Mouse (Mus musculus): ENCODE measurements around the gene Zfp697. TPM values are rescaled to one million over a fixed set of nuclear protein-coding genes. Genes with fewer than 3 reads are reported as not detected.
A peak's percentile ranks its signal among the peaks of the same experiment; 100 is the strongest.
"Not testable (repeated sequence)": the region's sequence is repeated elsewhere in the genome, so short reads cannot be mapped to it uniquely, and the experiment has no call there.

The Zfp697 gene
- polyA plus RNA-seq, 1 experiment from 2014 or later, result 8.8 TPM

DNA sequence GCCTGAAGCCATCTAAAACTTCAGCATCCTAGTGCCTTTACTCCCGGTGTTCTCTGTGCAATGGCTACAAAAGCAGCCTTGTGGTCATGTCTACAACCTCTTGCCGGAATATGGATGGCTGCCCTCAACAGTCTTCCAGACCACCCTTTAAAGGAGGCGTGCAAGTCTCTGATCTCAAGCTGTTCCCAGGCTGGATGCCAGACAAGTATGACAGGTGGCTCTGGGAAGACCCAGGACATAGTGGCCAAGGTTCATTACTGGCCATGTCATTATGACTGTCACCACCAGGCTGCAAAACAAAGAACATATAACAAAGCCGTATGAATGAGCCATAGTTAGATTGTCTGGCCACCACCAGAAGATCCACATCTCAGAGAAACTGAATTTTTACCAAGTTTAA is 4.0 kb upstream of the Zfp697 start:
- no peak for DNase-seq (ENCODE audit: low spot score)

DNA sequence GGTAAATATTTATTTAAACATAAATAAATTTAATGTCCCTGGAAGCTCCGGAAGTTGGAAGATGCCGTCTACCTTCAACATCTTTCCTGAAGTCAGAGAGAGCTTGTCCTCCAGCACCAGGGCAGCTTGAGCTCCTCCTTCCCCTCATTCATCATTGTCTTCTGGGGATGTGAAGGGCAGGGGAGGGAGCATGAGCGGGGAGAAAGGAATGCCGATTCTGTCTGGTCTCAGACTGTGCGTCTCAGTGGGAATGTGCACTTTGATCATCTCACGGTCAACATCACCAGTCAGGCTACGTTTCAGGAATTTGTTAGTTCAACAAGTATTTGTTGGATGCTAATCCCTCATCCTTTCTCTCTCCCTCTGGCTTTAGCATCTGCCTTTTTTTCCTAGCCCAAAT is 3.0 kb upstream of the Zfp697 start:
- H3K36me3 ChIP-seq (replicated peaks), result no peaks in the 10 kb centered on the region
- peak; percentile 13 for DNase-seq (ENCODE audit: low spot score)
- H3K27me3 ChIP-seq (replicated peaks; ENCODE audit: low read depth, poor library complexity, severe bottlenecking), result no peaks in the 10 kb centered on the region
- H3K9me3 ChIP-seq, result no peaks in the 10 kb centered on the region
- H3K4me3 ChIP-seq, result no peak overlapping the region
- peaks cover 25% of the 10 kb centered on the region for H3K4me1 ChIP-seq
- no peak overlapping the region for H3K27ac ChIP-seq (replicated peaks)
- 28% methylated on average over 7 of the region's 7 CpGs for WGBS

More for the DNA sequence above, 4.0 kb upstream of the Zfp697 start:
- H3K27ac ChIP-seq (replicated peaks), result no peak overlapping the region
- no peaks in the 10 kb centered on the region for H3K36me3 ChIP-seq (replicated peaks)
- 85% methylated on average over 4 of the region's 4 CpGs for WGBS
- no peak overlapping the region for H3K4me3 ChIP-seq
- no peaks in the 10 kb centered on the region for H3K9me3 ChIP-seq
- no peaks in the 10 kb centered on the region for H3K27me3 ChIP-seq (replicated peaks; ENCODE audit: low read depth, poor library complexity, severe bottlenecking)
- H3K4me1 ChIP-seq, result peaks cover 17% of the 10 kb centered on the region

DNA sequence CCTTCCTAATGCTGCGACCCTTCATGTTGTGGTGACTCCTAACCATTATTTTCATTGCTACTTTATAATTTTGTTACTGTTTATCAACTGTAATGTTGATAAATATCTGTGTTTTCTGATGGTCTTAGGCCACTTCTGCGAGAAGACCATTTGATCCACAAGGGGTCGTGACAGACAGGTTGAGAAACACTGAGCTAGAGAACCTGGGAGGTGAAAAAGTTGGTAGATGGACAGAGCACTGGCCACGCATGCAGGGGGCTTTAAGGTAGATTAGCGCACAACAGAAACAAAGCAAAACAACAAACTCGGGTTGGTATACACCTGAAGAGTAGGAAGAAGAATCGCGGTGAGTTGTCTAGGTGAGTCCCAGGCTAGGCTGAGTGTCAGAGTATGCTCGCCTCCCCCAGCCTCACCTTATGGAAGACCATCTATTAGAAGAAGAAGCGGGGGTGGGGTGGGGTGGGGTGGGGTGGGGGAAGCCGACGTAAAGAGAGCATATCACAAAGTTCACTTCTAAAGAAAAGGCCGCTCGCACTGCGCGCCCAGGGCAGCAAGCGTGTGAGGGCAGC is 500 bp upstream of the Zfp697 start:
- Histone ChIP-seq H3K36me3 (replicated peaks) (no peaks in the 10 kb centered on the region), H3K27me3 (replicated peaks; ENCODE audit: low read depth, poor library complexity, severe bottlenecking) (no peaks in the 10 kb centered on the region), H3K27ac (replicated peaks) (peak overlapping the region; percentile 92), H3K4me1 (peaks cover 35% of the 10 kb centered on the region), H3K4me3 (peak overlapping the region; percentile 76), H3K9me3 (no peaks in the 10 kb centered on the region)
- peak; percentile 34 for DNase-seq (ENCODE audit: low spot score)
- WGBS, result 7% methylated on average over 17 of the region's 17 CpGs

DNA sequence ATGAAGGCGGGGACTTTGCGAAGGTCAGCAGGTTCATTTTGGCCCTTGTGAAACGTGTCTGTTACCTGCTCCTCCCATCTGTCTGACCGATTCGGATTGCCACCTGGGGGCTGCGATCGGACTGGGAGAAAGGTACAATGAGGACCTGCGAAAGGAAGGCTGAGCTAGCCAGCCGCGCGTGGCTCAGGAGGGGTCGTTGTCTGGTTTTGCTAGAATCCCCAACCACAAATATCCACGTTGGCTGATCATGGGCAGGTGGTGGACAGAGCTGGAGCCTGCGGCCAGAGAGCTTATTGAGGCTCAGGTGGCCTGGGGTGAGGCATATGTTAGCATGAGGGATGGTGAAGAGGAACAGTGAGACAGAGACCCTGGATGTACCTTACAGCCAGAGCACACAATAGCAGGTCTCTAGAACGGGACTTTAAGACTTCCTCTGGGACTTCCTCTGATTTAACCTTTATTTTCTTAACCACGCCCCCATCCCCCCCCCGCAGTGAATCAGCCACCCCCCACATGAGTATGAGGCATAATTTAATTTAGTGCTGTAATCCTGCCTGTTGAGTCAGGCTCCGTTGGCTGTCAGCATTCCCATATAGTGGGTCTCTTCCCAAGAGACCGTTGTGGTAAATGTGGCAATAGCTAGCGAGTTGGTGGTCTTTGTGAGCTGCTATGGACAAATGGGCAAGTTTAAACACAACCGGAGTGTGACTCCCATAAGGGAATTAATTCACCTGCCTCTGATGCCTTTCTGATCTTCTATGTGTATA is 946 bp downstream of the Zfp697 start:
- peak overlapping the region; percentile 92 for H3K27ac ChIP-seq (replicated peaks)
- H3K36me3 ChIP-seq (replicated peaks), result no peaks in the 10 kb centered on the region
- peaks cover 35% of the 10 kb centered on the region for H3K4me1 ChIP-seq
- H3K4me3 ChIP-seq, result peak overlapping the region; percentile 76
- no peaks in the 10 kb centered on the region for H3K9me3 ChIP-seq
- WGBS, result 12% methylated on average over 21 of the region's 21 CpGs
- no peak for DNase-seq (ENCODE audit: low spot score)
- H3K27me3 ChIP-seq (replicated peaks; ENCODE audit: low read depth, poor library complexity, severe bottlenecking), result no peaks in the 10 kb centered on the region

DNA sequence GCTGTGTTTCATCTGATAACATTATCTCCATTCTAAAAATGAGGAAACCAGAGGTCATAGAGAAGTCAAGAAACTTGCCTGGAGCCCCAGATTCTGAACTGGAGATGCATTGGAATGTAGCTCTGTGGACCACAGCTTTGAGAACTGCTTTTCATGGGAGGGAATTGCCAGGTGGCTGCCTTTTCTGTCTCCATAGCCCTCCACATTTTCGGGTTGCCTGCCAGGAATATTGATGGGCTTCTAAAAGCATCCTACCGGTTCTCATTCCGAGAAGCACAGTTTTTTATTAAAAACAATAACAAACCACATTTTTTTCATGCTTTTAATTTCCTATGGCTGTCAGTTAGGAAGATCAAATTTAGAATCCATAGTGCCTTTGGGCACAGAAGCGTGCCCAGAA is 4.8 kb downstream of the Zfp697 start:
- peaks cover 26% of the 10 kb centered on the region for H3K4me1 ChIP-seq
- WGBS, result 76% methylated on average over 4 of the region's 4 CpGs
- H3K27me3 ChIP-seq (replicated peaks; ENCODE audit: low read depth, poor library complexity, severe bottlenecking), result no peaks in the 10 kb centered on the region
- no peaks in the 10 kb centered on the region for H3K9me3 ChIP-seq
- H3K36me3 ChIP-seq (replicated peaks), result no peaks in the 10 kb centered on the region
- no peak overlapping the region for H3K4me3 ChIP-seq
- no peak overlapping the region for H3K27ac ChIP-seq (replicated peaks)
- no peak for DNase-seq (ENCODE audit: low spot score)

DNA sequence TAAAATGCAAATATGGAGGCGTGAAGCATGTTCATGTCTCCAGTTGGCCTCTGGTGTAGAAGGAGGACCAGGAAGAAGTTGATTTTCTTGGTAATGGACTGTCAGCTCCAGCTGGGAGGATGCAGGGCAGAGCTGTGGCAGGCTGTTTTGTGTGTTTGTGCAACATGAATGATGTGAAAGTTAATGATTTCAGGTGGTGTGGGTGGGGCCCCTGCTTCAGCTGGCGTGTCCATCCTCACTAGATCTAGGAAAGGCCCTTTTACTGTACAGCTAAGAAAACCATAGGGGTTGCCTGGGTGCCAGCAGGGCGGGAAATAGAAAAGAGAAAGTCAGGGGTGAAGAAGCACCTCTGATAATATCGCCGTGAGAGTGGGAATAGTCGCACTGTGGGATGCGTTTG is 5.5 kb downstream of the Zfp697 start:
- Histone ChIP-seq H3K27ac (replicated peaks) (no peak overlapping the region), H3K36me3 (replicated peaks) (no peaks in the 10 kb centered on the region), H3K4me3 (no peak overlapping the region), H3K27me3 (replicated peaks; ENCODE audit: low read depth, poor library complexity, severe bottlenecking) (no peaks in the 10 kb centered on the region), H3K9me3 (no peaks in the 10 kb centered on the region), H3K4me1 (peaks cover 23% of the 10 kb centered on the region)
- DNase-seq (ENCODE audit: low spot score), result no peak
- 92% methylated on average over 7 of the region's 7 CpGs for WGBS

DNA sequence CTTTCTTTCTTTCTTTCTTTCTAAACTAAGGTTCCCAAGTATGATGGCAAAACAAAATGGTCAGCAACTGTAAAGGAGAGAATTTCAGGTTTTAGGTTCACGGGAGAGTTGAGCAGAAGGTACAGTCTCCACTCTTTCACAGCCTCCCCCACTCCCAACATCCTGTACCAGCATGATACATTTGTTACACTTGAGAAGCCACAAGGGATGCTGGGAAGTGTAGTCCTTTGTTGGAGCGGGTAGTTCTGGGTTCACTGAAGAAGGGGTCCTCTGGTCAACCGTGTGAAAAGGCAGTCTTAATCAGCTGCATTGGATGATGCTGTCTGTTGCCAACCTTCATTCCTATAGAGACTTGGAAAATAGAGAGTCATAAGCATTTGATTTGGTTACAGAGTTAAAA is 7.0 kb downstream of the Zfp697 start:
- WGBS, result 67% methylated on average over 3 of the region's 3 CpGs
- Histone ChIP-seq H3K27me3 (replicated peaks; ENCODE audit: low read depth, poor library complexity, severe bottlenecking) (no peaks in the 10 kb centered on the region), H3K9me3 (no peaks in the 10 kb centered on the region), H3K4me3 (no peak overlapping the region), H3K27ac (replicated peaks) (no peak overlapping the region), H3K4me1 (peaks cover 9% of the 10 kb centered on the region), H3K36me3 (replicated peaks) (no peaks in the 10 kb centered on the region)
- no peak for DNase-seq (ENCODE audit: low spot score)

DNA sequence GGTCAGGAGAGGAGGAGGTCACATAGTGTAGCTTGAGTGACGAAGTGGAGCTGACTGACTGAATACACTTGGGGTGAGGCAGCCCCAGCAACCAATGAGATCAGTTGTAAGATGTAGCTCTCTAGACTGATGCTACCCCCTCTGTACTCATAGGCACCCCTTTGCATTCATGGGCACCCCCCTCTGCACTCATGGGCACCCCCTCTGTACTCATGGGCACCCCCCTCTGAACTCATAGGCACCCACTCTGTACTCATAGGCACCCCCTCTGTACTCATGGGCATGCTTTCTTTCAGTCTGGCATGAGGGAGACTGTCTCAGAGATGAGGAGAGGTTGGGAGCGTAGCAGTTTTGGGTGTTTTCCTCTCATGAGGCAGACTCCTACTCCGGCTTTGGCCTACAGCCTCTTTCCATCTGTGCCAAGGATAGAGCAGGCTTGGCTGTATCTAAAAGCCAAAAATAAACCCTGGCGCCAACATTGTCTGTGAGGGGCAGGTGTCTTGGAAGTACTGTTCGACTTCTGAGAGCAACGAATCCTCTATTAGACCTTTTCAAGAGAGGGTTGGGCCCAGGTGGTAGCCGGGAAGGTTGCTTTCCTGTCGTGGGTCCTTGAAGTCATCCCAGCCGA is 22.1 kb downstream of the Zfp697 start:
- H3K27me3 ChIP-seq (replicated peaks; ENCODE audit: low read depth, poor library complexity, severe bottlenecking); H3K4me3 ChIP-seq; DNase-seq (ENCODE audit: low spot score); H3K4me1 ChIP-seq; H3K9me3 ChIP-seq; H3K36me3 ChIP-seq (replicated peaks); H3K27ac ChIP-seq (replicated peaks): not testable (repeated sequence)
- 93% methylated on average over 9 of the region's 9 CpGs for WGBS

DNA sequence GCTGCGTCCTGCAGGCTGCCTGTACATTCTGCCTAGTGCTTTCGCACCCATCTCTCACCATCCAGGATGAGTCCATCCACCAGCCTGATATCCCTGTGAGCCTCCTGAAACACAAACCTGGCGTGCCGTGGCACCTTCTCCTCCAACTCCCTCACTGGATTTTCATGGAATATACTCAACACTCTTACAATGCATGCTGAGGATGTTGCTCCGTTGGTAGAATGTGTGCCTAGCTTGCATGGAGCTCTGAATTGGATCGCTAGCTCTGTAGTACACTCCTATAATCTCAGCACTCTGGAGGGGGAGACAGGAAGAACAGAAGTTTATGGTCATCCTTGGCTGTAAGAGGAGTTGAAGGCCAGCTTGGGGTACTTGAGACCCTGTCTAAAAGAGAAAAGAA is 23.6 kb downstream of the Zfp697 start:
- WGBS, result 93% methylated on average over 6 of the region's 6 CpGs
- DNase-seq (ENCODE audit: low spot score), result not testable (repeated sequence)

DNA sequence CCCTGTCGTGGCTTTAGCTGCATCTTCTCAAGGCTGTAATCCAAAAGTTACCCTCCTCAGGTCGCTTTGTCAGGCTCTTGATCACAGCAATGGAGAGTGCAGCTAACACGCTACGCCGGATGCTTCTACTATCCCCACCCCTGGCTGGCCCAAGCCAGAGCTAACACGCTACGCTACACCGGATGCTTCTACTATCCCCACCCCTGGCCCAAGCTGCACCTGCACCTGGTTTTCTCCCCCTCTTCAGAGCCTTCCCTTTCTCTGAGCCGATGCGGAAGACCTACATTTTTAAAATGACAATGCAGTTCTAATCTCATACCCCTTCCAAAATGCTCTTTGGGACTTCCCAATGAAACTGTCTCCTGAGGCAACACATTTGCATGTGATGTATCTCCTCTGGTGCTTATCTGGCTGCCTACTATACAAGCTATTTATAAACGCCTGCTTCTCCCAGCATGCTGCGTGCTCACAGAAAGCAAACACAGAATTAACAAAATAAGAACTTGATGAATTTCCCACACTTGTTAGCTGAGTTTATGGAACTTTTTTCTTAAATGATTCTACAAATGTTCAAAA is 24.4 kb downstream of the Zfp697 start:
- not testable (repeated sequence) for H3K4me3 ChIP-seq; DNase-seq (ENCODE audit: low spot score)

More for the DNA sequence above, 23.6 kb downstream of the Zfp697 start:
- H3K36me3 ChIP-seq (replicated peaks); H3K27ac ChIP-seq (replicated peaks); H3K4me3 ChIP-seq; H3K4me1 ChIP-seq; H3K27me3 ChIP-seq (replicated peaks; ENCODE audit: low read depth, poor library complexity, severe bottlenecking); H3K9me3 ChIP-seq: not testable (repeated sequence)

DNA sequence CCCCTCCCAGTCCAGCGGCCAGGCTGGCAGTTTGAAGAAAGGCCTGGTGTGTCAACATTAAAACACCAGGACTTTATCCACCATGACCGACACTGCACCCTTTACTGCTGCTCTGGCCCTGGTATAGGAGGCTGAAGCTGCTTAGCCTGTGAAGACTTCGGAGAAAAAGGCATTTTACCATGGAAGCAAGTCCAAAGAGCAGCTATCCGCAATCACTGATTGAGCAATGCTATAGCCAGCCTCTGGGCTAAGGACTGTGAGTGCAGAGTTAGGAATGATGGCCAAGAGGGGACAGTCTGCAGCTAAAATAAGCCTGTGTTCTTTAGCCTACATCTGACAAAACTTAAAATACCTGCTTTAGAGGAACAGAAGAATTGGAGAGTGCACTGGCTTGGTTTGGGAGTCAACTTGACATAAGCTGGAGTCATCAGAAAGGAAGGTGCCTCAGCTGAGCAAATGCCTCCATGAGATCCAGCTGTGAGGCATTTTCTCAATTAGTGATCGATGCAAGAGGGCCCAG is 25.1 kb downstream of the Zfp697 start:
- H3K4me1 ChIP-seq; H3K4me3 ChIP-seq; H3K36me3 ChIP-seq (replicated peaks); H3K9me3 ChIP-seq; H3K27ac ChIP-seq (replicated peaks); DNase-seq (ENCODE audit: low spot score); H3K27me3 ChIP-seq (replicated peaks; ENCODE audit: low read depth, poor library complexity, severe bottlenecking): not testable (repeated sequence)
- WGBS, result 68% methylated on average over 5 of the region's 5 CpGs

More for the DNA sequence above, 24.4 kb downstream of the Zfp697 start:
- H3K27me3 ChIP-seq (replicated peaks; ENCODE audit: low read depth, poor library complexity, severe bottlenecking); H3K36me3 ChIP-seq (replicated peaks); H3K27ac ChIP-seq (replicated peaks); H3K4me1 ChIP-seq; H3K9me3 ChIP-seq: not testable (repeated sequence)
- 72% methylated on average over 12 of the region's 12 CpGs for WGBS

DNA sequence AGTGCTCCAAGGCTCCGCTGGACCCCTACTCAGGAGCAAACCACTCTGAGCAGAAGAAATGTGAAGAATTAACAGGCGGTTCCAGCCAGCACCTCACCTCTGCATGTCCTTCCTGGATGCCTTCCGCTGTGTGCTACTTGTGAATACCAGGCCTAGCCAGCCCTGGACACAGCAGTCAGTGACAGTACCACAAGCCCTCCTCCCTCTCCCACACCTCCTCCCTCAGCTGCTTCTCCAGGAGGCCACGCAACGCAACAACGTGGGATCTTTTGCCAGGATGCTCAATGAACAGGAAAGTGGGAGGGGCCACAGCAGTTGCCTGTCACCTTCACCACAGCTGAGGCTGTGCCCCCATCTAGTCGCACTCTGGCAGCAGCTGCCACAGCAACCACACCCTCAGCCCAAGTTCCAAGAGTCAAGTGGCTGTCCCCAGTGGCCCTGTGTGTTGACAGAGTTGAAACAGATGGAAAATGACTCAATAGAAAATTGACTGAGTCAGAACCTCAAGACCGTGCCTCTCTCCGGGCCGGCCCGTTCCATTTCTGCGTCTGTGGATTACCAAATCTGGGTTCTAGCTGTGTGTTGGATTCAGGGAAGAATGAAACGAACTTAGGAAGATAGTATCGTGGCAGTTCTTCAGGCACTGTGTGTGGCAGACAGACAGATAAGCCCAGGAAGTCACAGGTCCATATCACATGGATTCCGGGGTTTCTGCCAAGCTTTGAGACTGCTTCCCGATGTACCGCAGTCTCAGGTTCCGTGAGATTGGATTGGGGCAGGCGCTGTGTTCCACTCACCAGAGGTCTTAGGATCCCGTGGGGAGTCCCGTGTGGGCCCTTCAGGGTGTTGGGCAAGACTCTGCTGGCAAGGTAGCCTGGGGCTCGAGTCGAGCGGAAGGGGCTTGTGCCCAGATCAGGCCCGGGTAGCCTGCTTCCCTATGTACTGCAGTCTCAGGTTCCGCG is 28.6 kb downstream of the Zfp697 start:
- not testable (repeated sequence) for H3K9me3 ChIP-seq; DNase-seq (ENCODE audit: low spot score); H3K4me1 ChIP-seq; H3K27ac ChIP-seq (replicated peaks); H3K36me3 ChIP-seq (replicated peaks); H3K4me3 ChIP-seq; H3K27me3 ChIP-seq (replicated peaks; ENCODE audit: low read depth, poor library complexity, severe bottlenecking)
- 90% methylated on average over 18 of the region's 27 CpGs for WGBS

All from embryonic facial prominence, embryonic 10.5 days (tissue).